Mouse (Mus musculus) testis, postnatal 14 days (tissue): Measurements from ENCODE around the gene Cfl2.
A peak's percentile ranks its signal among the peaks of the same experiment; 100 is the strongest.
"Not testable (repeated sequence)": the region's sequence is repeated elsewhere in the genome, so short reads cannot be mapped to it uniquely, and the experiment has no call there.

Experiments
- DNase-seq: peaks from one replicate; pipeline ENCODE4 v3.0.0; 2021; ENCODE audit warnings: low spot score

Gene Cfl2

DNA sequence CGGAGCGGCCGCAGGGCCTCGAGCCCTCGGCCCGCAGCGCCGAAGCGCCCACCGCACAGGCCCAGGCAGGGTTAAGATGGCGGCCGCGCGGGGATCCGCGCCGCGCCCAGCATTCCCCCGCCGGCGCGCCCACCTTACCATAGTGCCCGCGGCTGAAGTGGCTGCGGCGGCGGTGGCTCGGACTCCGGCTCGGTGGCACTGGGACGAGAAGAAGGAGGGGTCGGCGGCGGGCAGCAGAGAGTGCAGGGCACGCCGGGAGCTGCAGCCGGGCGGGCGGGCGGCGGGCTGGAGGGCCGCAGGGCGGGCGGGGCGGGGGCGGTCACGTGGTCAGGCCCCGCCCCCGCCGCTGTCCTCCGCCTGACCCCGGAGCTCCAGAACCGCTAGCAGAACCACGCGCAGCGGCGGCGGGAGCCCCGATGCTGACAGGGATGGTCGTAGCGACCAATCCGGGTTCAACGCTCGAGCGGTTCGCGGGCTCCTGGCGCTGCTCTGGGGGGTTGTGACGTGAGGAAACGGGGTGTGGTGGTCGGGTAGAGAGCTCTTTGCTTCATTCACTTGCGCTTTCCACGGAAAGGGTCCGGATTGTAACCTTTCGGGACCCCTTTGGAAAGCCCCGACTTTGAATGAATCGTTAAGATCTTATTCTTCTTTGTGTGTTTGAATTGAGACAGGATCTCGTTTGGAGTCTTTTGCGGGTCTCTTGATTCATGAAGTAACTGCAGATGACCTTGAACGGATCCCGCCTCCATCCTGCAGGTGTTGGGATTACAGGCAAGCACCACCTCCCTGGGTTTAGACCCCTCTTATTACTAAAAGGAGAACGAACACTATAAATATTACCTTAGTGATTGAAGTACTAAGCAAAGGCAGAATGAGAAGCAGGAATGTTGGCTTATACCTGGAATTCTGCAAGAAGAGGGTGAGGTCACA, at the start of gene Cfl2:
Cfl2 (minus strand) TSS at position 272 of the 930 bp plus-strand sequence.
- peak; percentile 90 for DNase-seq

DNA sequence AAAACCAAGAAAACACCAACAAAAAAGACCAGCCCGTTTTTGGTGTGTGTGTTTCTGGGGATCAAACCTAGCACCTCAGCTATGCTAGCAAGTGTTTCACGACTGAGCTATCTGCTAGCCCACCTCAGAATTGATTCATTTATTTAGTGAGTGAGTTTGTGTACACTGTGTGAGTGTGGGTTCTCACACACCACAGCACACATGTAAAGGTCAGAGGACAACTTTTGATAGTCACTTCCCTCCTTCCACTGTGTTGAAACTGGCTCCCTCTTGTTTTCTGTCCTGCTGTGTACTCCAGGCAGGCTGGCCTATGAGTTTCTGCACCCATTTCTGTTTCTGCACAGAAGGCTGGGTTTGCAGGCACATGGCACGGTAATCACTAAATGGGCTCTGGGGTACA, 47.7 kb upstream of the Cfl2 start:
- DNase-seq: no peak

DNA sequence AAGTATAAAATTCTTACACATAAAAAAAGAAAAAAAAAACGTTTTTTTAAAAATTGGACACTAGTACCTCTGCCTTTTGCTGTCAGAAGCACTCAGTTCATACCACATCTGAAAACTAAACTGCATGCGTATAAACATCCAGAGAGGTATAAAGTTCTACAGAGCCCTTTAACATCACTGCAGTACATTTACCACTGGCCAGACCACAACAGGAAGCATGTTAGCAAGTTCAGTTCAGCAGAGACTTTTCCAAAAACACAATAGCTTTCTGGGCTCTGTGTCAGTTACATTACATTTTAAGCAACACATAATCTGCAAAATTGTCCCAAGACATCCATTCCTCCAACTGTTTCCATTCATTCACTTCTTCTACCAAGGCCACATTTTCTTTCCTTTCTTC, 29.9 kb upstream of the Cfl2 start:
- not testable (repeated sequence) for DNase-seq

DNA sequence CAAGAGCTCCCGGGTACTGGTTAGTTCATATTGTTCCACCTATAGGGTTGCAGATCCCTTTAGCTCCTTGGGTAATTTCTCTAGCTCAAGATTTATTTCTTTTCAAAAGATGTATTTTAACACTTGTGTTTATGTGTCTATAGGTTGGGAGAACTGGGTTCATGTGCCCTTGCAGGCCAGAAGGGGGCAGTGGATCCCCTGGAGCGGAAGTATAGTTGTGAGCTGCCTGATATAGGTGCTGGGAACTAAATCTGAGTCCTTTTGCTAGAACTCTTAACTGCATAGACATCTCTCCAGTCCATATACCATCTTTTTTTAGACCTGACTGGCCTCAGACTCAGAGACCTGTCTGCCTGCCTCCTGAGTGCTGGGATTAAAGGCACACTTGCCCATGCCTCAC, 27.7 kb upstream of the Cfl2 start:
- DNase-seq: no peak

DNA sequence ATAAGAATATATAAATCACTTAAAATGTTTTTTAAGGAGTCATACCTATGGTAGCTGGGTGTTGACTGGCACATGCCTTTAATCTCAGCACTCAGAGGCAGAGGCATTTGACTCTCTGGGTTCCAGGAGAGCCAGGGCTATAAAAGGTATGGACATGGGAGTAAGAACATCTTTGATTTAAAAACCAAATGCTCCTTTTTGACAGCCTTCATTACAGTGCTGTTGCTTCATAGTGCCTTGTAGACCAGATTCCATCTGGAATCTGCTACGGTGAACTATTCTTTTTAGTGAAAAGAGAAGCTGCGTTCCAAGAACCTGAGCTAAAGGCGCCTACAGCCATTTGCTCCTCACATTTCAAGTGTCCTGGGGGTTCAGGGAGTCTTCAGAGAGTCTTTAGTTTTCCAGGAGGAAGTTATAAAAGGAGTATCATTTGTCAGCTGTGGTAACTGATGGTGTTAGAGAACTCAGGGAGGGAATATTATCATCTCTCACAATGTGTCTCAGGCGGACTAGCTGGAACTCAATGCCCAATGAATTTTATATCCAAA, 25.0 kb upstream of the Cfl2 start:
- DNase-seq: no peak

DNA sequence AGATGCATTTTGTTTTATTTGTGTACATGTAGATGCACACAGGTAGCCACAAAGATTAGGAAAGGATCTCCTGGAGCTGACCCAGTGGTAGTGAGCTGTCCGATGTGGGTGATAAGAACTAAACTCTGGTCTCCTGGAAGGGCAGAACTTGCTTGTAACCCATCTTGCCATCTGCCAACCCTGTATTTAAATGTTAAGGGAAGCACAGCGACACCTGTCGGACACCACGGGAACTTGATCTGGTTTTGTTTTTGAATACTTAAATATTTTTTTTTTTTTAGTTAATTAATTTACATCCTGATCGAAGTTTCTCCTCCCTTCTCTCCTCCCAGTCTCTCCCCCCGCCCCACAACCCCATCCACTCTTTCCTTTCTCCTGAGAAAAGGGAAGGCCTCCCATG, 17.0 kb upstream of the Cfl2 start:
- DNase-seq: no peak

DNA sequence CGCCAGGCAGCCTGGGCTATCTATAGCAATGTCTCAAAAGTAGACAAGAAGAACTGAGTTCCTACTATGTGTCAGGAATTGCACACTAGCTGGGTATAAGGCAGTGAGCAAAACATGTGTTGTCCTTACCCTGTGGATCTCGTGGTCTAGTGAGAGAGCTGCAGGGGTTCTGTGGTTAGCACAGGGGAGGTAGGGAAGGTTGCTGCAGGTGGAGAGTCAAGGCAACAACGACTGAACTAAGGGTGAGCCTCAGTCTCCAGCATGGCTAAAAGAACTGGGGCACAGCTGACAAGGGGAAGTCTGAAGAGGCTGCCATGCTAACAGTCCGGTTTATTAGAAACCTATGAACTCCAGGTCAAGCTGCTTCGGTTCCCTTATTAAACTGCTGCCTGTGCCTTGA, 16.5 kb upstream of the Cfl2 start:
- no peak for DNase-seq

DNA sequence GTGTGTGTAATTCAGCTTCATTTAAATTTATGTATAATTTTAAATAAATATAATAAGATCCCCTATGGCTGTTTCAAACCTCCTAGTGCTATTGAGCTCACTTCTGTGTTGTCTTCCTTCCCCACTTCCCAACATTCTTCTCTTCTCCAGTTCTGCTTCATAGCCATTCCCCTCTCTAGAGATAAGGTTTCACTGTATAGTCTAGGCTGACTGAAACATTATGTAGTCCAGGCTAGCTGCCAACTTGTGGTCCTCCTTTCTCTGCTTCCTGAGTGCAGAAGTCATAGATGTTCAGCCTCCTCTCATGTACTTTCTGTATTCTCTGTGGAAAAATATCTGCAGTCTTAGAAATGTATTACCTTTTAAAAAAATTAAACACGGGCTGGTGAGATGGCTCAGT, 15.2 kb upstream of the Cfl2 start:
- DNase-seq: no peak

DNA sequence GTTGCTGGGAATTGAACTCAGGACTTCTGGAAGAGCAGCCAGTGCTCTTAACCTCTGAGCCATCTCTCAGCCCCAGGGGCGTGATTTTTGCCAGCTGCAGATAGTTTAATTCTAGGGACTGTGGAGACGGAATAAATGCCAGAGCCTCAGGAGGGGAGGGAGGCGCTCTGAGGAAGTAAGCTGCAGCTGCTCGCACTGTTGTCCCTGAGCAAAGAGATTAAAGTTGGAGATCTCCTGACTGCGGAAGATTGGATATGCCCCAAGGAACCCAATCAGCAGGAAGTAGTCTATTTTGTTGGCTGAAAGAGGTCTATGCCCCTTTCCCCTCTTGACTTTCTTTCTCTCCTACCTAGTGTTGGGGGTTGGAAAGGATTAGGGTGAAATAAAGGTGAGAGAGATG, 14.2 kb upstream of the Cfl2 start:
- no peak for DNase-seq

DNA sequence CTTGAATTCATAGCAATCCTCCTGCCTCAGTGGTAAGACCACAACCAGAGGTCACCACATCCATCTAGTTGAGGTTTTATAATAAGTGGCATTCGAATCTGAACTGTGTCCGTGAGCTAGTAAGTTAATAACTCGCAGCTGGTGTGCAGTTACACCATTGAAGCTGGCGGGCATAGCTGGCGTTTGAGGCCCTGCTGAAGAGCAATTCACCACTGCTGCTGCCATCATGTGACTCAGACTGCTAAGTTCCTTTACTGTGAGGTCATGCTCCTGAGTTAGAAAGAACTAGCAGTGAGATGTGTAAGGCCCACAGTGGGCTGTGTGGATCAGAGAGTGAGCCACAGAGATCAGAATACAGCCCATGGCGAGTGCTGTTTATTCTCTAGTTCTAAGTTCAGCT, 12.0 kb upstream of the Cfl2 start:
- DNase-seq: no peak

DNA sequence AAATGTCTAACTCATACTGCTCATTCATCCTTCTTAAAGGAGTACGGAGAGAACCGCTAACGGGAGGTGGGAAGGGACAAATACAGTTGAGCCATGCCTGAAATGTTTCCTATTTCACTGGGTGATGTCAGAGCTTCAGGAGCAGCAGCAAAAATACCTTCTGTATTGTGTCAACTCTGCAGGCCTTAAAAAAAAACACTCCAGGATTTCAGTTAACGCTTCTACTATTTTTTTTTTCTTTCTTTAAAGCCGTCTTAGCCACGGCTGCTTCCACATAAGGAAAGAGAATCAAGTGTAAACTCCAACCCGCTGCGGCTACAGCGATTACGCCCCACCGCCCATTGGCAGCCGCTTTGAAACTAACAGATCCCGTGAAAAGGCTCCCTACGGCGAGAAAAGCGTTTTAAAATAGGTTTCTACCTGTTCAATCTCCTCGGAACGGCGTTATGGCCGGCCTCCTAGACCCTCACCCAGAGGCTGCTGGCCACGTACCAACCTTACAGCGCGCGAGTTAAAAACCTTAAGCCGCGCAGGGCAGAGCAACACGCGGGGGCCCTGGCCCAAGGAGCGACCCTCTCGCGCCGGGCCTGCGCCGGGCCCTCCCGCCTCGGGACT, 579 bp downstream of the Cfl2 start:
- peak; percentile 40 for DNase-seq

DNA sequence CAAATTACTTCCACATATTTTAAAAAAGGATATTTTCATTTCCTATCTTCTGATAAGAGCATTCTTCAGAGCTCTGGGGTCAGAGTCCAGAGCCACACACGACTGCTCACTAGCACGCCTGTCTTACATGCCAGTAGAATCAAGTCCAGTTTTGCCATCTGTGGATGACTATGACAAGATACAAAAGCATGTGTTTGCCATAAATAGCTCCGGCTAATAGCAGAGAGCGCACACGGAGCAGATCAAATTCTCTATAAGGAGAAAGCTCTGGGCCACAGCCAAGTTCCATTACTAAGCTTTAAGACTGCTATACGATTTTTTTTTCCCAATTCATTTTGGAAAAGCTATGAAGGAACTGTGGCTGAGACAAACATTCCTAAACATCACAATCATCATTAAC, 3.1 kb downstream of the Cfl2 start:
- DNase-seq: no peak

DNA sequence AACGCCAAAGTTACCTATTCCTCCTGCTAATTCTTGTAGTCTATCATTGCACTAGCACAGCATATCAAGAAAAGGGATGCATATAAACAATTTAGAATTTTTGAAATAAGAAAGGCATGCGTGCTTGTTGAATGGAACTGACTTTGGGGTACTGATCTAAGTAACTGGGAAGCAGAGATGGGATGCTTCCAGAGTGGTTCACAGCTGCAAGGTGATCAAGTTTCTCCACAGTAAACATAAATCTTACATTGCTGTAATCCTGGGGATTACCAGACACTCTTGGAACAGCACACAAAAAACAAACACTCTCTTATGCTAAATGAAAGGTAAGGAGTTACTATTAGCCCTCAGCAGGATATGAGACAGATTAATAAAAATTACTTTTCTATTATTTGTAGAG, 12.1 kb downstream of the Cfl2 start:
- DNase-seq: no peak

DNA sequence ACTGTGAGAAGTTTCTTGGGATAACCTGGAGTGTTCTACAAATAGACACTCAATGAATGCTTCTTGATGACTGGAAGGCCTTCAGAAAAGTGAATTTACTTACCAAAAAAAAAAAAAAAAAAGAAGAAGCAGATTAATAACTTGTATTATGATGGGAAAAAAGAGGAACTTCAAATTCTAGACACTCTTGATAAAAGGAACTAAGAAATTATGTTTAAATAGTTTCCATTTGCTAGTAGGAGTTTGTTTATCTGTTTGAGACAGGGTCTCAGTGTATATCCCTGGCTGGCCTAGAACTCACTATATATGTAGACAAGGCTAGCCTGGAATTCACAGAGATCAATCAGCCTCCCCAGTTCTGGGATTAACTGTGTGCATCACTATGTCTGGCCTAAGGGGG, 18.3 kb downstream of the Cfl2 start:
- no peak for DNase-seq

DNA sequence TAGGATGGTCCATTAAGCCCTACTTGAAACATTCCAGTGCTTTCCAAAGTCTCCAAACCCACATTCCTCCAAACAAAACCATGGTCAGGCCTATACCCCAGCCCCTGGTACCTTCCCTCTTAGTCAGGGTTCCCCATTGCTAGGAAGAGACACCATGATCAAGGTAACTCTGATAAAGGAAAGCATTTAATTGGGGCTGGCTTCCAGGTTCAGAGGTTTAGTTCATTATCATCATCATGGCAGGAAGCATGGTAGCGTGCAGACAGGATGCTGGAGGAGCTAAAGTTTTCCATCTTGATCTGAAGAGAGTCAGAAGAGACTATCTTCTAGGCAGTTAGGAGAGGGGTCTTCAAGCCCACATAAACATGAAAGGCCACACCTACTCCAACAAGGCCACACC, 21.1 kb downstream of the Cfl2 start:
- DNase-seq: no peak

DNA sequence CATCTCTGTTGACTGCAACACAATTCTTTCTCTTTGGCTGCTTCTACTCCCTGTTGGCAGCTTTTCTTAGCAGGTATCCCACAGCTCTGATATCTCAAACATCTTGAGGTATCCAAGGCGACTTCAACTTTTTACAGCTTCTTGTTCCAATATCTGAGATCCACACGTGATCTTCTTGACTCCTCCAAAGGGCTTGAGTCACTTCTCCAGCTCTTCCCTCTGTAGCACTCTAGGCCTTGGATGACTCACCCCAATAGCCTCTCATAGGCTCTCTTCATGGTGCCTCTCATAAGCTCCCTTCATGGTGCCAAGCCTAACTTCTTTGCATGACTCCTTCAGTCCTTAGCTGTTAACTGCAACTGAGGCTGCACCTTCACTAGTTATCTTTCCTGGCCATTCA, 22.9 kb downstream of the Cfl2 start:
- DNase-seq: no peak

DNA sequence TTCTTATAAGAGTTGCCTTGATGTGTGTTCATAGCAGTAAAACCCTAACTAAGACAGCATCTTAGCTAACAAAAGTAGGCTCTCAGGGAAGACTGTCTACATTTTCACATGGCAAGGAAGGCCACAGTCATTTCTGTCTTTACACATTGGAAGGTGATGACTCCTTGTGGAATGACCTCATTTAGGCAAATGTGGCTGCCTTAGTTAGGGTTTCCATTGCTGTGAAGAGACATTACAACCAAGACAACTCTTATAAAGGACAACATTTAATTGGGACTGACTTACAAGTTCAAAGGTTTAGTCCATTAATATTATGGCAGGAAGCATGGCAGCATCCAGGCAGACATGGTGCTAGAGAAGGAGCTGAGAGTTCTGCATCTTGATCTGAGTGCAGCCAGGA, 23.7 kb downstream of the Cfl2 start:
- no peak for DNase-seq

DNA sequence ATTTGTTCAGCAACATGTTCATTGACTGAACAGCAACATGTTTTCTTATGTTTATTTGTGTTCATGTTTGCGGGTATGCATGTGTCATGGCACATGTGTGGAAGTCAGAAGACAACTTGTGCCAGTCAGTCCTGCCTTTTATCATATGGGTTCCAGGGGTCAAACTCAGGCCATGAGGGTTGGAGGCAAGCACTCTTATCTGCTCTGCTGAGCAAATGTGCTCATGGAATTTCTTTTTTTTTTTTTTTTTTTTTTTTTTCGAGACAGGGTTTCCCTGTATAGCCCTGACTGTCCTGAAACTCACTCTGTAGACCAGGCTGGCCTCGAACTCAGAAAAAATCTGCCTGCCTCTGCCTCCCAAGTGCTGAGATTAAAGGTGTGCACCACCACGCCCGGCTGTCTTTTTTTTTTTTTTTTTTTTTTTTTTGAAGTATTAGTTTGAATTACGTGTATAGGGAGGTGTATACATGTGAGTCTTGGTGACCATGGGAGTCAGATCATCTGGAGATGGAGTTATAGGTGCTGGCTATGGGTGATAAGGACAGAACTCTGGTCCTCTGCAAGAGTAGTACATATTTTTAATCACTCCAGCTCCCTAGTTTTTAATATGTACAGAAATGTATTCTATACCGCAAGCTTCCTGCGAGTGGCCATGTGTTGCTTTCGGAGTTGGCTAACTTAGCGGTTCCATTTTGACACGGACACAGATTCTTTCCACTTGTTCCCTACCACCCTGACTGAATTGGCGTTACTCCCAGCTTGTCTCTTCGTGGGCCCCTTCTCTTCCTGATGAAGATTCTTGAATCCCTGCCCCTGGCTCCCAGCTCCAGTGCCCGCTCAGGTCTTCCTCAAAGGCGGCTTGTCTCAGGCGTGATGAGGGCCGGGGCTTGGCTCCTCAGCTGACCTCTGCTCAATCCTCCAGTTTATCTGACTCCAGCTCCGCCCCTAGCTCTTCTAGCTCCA, 26.8 kb downstream of the Cfl2 start:
- no peak for DNase-seq

DNA sequence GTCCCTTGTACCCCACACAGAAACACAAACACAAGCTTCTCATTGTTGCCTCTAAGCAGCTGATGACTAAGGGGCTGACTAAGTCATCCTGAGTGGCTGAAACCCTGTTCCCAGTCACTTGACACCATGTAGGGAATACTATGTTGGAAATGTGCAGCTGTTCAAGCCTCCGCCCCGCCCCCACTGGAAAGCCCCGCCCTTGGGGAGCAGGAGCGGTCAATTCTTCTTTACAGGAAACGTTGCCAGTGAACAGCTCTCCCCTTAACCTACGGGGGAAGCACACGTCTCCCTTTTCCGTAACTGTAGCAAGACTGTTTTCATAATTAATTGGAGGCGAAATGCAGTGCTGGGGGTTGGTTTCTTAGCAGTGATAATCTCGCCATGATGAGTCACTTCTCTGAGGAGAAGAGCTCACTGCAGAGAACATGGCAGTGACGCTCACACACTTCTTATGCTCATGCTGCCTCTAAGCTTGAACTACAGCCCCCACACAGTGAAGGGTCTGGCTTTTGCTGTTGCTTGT, 27.7 kb downstream of the Cfl2 start:
- DNase-seq: peak; percentile 68

DNA sequence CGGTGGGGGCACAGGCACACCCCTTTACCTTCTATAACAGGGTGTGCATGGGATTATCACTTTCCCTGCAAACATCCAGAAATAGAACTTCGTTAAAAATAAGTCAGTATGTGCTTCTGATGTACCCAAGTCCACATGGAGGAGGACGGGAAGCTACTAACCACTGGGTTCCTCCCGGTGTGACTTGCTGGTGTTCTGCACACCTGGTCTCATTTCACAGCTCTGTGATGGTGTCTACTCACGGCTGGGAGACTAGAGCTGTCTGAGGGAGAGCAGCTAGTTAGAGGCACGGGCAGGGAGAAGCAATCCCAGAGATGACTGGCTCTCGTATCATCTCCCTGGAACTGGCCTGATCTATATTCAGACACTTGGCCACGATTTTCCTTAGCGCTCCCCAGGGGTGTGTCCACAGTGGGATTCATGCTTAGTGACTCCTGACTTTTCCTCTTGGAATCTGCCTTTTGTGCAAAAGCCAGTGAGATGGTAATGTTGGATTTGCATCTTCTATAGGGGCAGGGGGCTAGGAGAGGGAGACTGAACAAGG, 28.7 kb downstream of the Cfl2 start:
- DNase-seq: no peak

DNA sequence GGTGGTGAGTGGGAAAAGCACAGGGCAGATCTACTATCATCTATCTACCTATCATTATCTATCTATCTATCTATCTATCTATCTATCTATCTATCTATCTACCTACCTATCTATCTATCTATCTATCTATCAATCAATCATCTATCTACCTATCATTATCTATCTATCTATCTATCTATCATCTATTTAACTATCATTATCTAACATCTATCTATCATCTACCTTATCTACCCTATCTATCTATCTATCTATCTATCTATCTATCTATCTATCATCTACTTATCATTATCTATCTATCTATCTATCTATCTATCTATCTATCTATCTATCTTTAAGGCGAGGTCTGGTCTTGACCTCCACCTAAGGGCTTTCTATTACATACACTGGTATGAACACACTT, 30.8 kb downstream of the Cfl2 start:
- DNase-seq: not testable (repeated sequence)

DNA sequence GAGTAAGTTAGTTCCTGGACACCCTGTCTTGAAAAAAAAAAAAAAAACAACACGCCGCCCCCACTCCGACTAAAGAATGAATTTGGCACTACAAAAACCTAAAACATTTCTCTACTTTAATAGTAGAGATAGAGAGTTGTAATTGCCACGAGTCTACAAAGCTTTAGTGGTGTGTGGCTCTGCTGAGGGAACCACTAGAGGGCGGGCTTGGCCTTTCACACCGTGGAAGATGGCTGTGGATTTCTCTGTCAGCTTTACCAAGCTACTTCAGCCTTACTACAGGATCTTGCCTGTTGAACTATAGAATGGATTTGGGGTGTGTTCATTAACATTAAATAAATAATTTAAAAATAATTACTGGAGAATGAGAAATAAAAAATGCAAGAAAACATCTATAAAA, 32.1 kb downstream of the Cfl2 start:
- DNase-seq: peak; percentile 57
